In genomic region chr3:109782289-109782951, GRCm38 (mm10) we compare ENCODE assay signal across 8 mouse cellular contexts.
DNase-seq lines count a peak whose midpoint lies in the region; ATAC-seq and TF ChIP-seq lines count a peak whose summit lies in the region.

No protein-coding gene starts in this region.

- H3K9ac ChIP-seq in liver, embryonic 15.5 days: no peak overlapping the region

- DNase-seq in brain, embryonic 14.5 days (ENCODE audit: low read depth): peak; percentile 92
- peak; percentile 14 for DNase-seq in fibroblast of lung, adult 2 months (ENCODE audit: low read depth)
- peak; percentile 17 to 23 for DNase-seq in heart, postnatal 14 days
- peak; percentile 77 for DNase-seq in layer of hippocampus, adult 11-12 months (ENCODE audit: low spot score)
- DNase-seq in ovary, adult 18-20 months (ENCODE audit: low spot score): peak; percentile 5
- DNase-seq in MN1 (ENCODE audit: low spot score): no peak

- ATAC-seq in liver, embryonic 15.5 days (ENCODE audit: insufficient read depth): no peak

- peak; percentile 54 for TF ChIP-seq CTCF in E14TG2a.4 (conservative IDR thresholded peaks at IDR 0.05; ENCODE audit: low read length)
- peak; percentile 72 for TF ChIP-seq CTCF in brain, embryonic 14.5 days (IDR thresholded peaks at IDR 0.05; ENCODE audit: borderline replicate concordance, extremely low read depth, insufficient read depth, insufficient read length)

- no peak overlapping the region for H3K27ac ChIP-seq in liver, embryonic 15.5 days (replicated peaks)

- peaks cover 9% of the 10 kb centered on the region for H3K27me3 ChIP-seq in E14TG2a.4 (ENCODE audit: insufficient read depth, low read length)
- peaks cover 4% of the 10 kb centered on the region; the same call in 1 of the 2 replicates for H3K27me3 ChIP-seq in liver, embryonic 15.5 days

- H3K4me3 ChIP-seq in E14TG2a.4 (replicated peaks; ENCODE audit: low read length): peak overlapping the region; percentile 68
- H3K4me3 ChIP-seq in liver, embryonic 15.5 days (replicated peaks): no peak overlapping the region

- no peak for TF ChIP-seq POLR2A in brain, embryonic 14.5 days (IDR thresholded peaks at IDR 0.05; ENCODE audit: borderline replicate concordance, extremely low read depth, insufficient read depth, insufficient read length, poor library complexity, severe bottlenecking)

- H3K4me2 ChIP-seq in liver, embryonic 15.5 days: peak overlapping the region; percentile 32

- WGBS in liver, embryonic 15.5 days (ENCODE audit: insufficient replicate concordance): 4% methylated on average over 27 of the region's 27 CpGs

- intact Hi-C loops in heart, postnatal 14 days (cut with DNase I): no loop called here

- H3K36me3 ChIP-seq in E14TG2a.4 (ENCODE audit: insufficient read depth, low read length): no peaks in the 10 kb centered on the region
- no peaks in the 10 kb centered on the region for H3K36me3 ChIP-seq in liver, embryonic 15.5 days (replicated peaks)

- H3K9me3 ChIP-seq in E14TG2a.4 (ENCODE audit: low read length): peaks cover 7% of the 10 kb centered on the region
- no peaks in the 10 kb centered on the region for H3K9me3 ChIP-seq in liver, embryonic 15.5 days (replicated peaks)

- H3K4me1 ChIP-seq in E14TG2a.4 (replicated peaks; ENCODE audit: low read depth, low read length): no peaks in the 10 kb centered on the region
- no peaks in the 10 kb centered on the region for H3K4me1 ChIP-seq in liver, embryonic 15.5 days (replicated peaks)
